Comparison of ENCODE assay signal across 12 mouse cellular contexts in genomic region chr7:64580293-64580692, GRCm38 (mm10).
DNase-seq lines count a peak whose midpoint lies in the region; ATAC-seq lines count a peak whose summit lies in the region.
"Had no signal": no experiment of that assay in that cellular context is flagged by ENCODE, and none has a peak within 500 bp of the region (broad histone marks: within the 10 kb centered on the region; RNA-seq: fewer than 3 reads in every experiment).

No protein-coding gene starts in this region.

- no peak overlapping the region for H3K4me3 ChIP-seq in midbrain, embryonic 14.5 days (replicated peaks; ENCODE audit: low read depth, low read length)
- H3K4me3 ChIP-seq in midbrain, embryonic 10.5 days: no peak overlapping the region
- H3K4me3 ChIP-seq in hindbrain, embryonic 11.5 days (ENCODE audit: low read depth, low read length): no peak overlapping the region
- H3K4me3 ChIP-seq in neural tube, embryonic 13.5 days: no peak overlapping the region
- H3K4me3 ChIP-seq: lung, embryonic 15.5 days had no signal

- no peak for ATAC-seq in cerebellum, adult (ENCODE audit: insufficient number of reproducible peaks, low FRiP score, low TSS enrichment)
- no peak for ATAC-seq in midbrain, embryonic 14.5 days (ENCODE audit: low FRiP score, low TSS enrichment)
- ATAC-seq in hindbrain, embryonic 11.5 days (ENCODE audit: low FRiP score): 0 out of 2 replicates have a peak, but pooled peaks have one; percentile 34
- ATAC-seq in neural tube, embryonic 13.5 days (ENCODE audit: low read depth): peak; percentile 53

- peaks cover 26% of the 10 kb centered on the region for H3K4me1 ChIP-seq in midbrain, embryonic 14.5 days (ENCODE audit: control insufficient read depth, insufficient read depth, low read length)
- H3K4me1 ChIP-seq in midbrain, embryonic 10.5 days: peaks cover 15% of the 10 kb centered on the region; the same call in 1 of the 2 replicates
- peaks cover 2% of the 10 kb centered on the region; the same call in 1 of the 2 replicates for H3K4me1 ChIP-seq in hindbrain, embryonic 11.5 days (replicated peaks; ENCODE audit: control insufficient read depth, insufficient read depth, low read length)
- peaks cover 42% of the 10 kb centered on the region for H3K4me1 ChIP-seq in neural tube, embryonic 13.5 days (replicated peaks)
- H3K4me1 ChIP-seq: lung, embryonic 15.5 days; megakaryocyte, embryonic 14.5 days had no signal

- H3K27ac ChIP-seq in midbrain, embryonic 14.5 days (replicated peaks; ENCODE audit: low read depth, low read length): peak overlapping the region; percentile 63; the same call in 1 of the 2 replicates
- H3K27ac ChIP-seq in midbrain, embryonic 10.5 days (replicated peaks): no peak overlapping the region
- 0 out of 2 replicates have a peak overlapping the region, but pooled peaks have one; percentile 44 for H3K27ac ChIP-seq in hindbrain, embryonic 11.5 days (ENCODE audit: low read depth, low read length)
- H3K27ac ChIP-seq in neural tube, embryonic 13.5 days (replicated peaks): peak overlapping the region; percentile 84
- H3K27ac ChIP-seq: lung, embryonic 15.5 days had no signal

- H3K36me3 ChIP-seq in midbrain, embryonic 14.5 days (ENCODE audit: control insufficient read depth, insufficient read depth, low read length): no peaks in the 10 kb centered on the region
- no peaks in the 10 kb centered on the region for H3K36me3 ChIP-seq in midbrain, embryonic 10.5 days
- no peaks in the 10 kb centered on the region for H3K36me3 ChIP-seq in hindbrain, embryonic 11.5 days (ENCODE audit: control insufficient read depth, insufficient read depth, low read length)
- H3K36me3 ChIP-seq in neural tube, embryonic 13.5 days: no peaks in the 10 kb centered on the region
- H3K36me3 ChIP-seq: lung, embryonic 15.5 days had no signal

- H3K27me3 ChIP-seq in midbrain, embryonic 14.5 days (ENCODE audit: control insufficient read depth, insufficient read depth, low read length): no peaks in the 10 kb centered on the region
- H3K27me3 ChIP-seq in midbrain, embryonic 10.5 days (ENCODE audit: low read depth, poor library complexity, severe bottlenecking): no peaks in the 10 kb centered on the region
- no peaks in the 10 kb centered on the region for H3K27me3 ChIP-seq in hindbrain, embryonic 11.5 days (ENCODE audit: control insufficient read depth, insufficient read depth, low read length)
- no peaks in the 10 kb centered on the region for H3K27me3 ChIP-seq in neural tube, embryonic 13.5 days
- H3K27me3 ChIP-seq: lung, embryonic 15.5 days; megakaryocyte, embryonic 14.5 days had no signal

- no peaks in the 10 kb centered on the region for H3K9me3 ChIP-seq in midbrain, embryonic 14.5 days (ENCODE audit: control insufficient read depth, low read length)
- no peaks in the 10 kb centered on the region for H3K9me3 ChIP-seq in midbrain, embryonic 10.5 days (replicated peaks)
- H3K9me3 ChIP-seq in hindbrain, embryonic 11.5 days (ENCODE audit: control insufficient read depth, low read length): no peaks in the 10 kb centered on the region
- no peaks in the 10 kb centered on the region for H3K9me3 ChIP-seq in neural tube, embryonic 13.5 days
- H3K9me3 ChIP-seq: lung, embryonic 15.5 days had no signal

- no peak overlapping the region for H3K9ac ChIP-seq in midbrain, embryonic 14.5 days (replicated peaks; ENCODE audit: low read length)
- no peak overlapping the region for H3K9ac ChIP-seq in hindbrain, embryonic 11.5 days (ENCODE audit: low read depth, low read length)
- H3K9ac ChIP-seq in neural tube, embryonic 13.5 days: no peak overlapping the region
- H3K9ac ChIP-seq: lung, embryonic 15.5 days had no signal

- DNase-seq in cerebellum, adult 9-10 months: peak; percentile 49
- peak; percentile 23 for DNase-seq in midbrain, embryonic 14.5 days
- no peak for DNase-seq in midbrain, embryonic 10.5 days (ENCODE audit: low spot score)
- DNase-seq in hindbrain, embryonic 11.5 days (ENCODE audit: low spot score): no peak
- DNase-seq in adrenal gland, postnatal 10 days: no peak
- DNase-seq in MN1 (ENCODE audit: low spot score): no peak
- DNase-seq: adrenal gland, adult 2 months; kidney, postnatal 10 days had no signal

- no peak overlapping the region for H3K4me2 ChIP-seq in midbrain, embryonic 14.5 days (ENCODE audit: low read length)
- H3K4me2 ChIP-seq in hindbrain, embryonic 11.5 days (replicated peaks; ENCODE audit: low read depth, low read length): no peak overlapping the region
- no peak overlapping the region for H3K4me2 ChIP-seq in neural tube, embryonic 13.5 days
- H3K4me2 ChIP-seq: lung, embryonic 15.5 days had no signal

- 60% methylated on average over 4 of the region's 4 CpGs for WGBS in midbrain, embryonic 14.5 days
- 91% methylated on average over 4 of the region's 4 CpGs for WGBS in midbrain, embryonic 10.5 days
- 70% methylated on average over 4 of the region's 4 CpGs for WGBS in hindbrain, embryonic 11.5 days
- WGBS in neural tube, embryonic 13.5 days: 46% methylated on average over 4 of the region's 4 CpGs

Comparison
In these comparisons a context has a peak if more than half of its experiments do, and no peak if none do; other contexts are left out.
1. DNase-seq: peak in cerebellum, adult 9-10 months (single experiment) and midbrain, embryonic 14.5 days (single experiment); none in midbrain, embryonic 10.5 days (single experiment), hindbrain, embryonic 11.5 days (single experiment), adrenal gland, postnatal 10 days (single experiment) and MN1 (single experiment).
2. ATAC-seq: peak in hindbrain, embryonic 11.5 days (single experiment) and neural tube, embryonic 13.5 days (single experiment); none in cerebellum, adult (single experiment) and midbrain, embryonic 14.5 days (single experiment).